Mouse (Mus musculus) 3134 (cell line): Measurements from ENCODE around the gene Eif3c.

ENCODE experiments used
- DNase-seq: peaks from one replicate; pipeline ENCODE4 v3.0.0-alpha.2; 2011; ENCODE audit warnings: low spot score; ENCODE audit not compliant: insufficient read length; ENCODE audit errors: extremely low read depth

Eif3c gene

DNA sequence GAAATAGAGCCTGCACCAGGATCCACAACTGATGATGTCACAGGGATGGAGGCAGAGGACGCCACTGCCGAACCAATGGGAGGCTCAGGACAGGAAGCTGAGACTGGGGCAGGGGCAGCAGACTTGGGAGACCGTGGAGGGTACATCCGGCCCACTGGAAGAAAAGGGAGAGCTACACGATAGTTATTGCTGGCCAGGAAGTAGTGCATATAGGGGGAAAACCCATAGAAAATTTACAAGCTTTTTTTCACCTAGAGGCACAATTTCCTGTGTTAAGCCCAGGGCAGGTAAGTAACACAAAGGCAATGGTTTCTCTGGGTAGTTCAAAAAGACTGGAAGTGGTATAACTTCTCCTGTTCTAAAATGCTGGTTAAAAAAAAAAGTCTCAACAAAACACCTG is 69.7 kb downstream of the Eif3c start:
- DNase-seq, result no peak
